Mouse (Mus musculus): ENCODE results near the gene 4933430I17Rik. TPM values are rescaled to one million over a fixed set of nuclear protein-coding genes. Genes with fewer than 3 reads are reported as not detected.

Gene 4933430I17Rik
- total and polyA plus RNA-seq, 3 experiments, result 0.30 to 1.8 (median 0.52) TPM

- DNase-seq (ENCODE audit: extremely low read depth), result no peak
- in situ Hi-C loops (cut with MboI; ENCODE audit: low pct_ligation_motif_present, low pct_unique_long_range_greater_than_20kb, low sequenced_read_pairs) (no loop called here), dilution Hi-C loops (cut with MboI; ENCODE audit: extremely low pct_ligation_motif_present, extremely low pct_unique_long_range_greater_than_20kb, low sequenced_read_pairs) (no loop called here)
- Histone ChIP-seq H3K79me2 (replicated peaks; ENCODE audit: control insufficient read depth, extremely low read depth, insufficient read depth, poor library complexity, severe bottlenecking) (no peaks in the 10 kb centered on the region), H3K4me2 (ENCODE audit: insufficient read depth, low read depth, poor library complexity, severe bottlenecking) (no peak overlapping the region), H3K27ac (ENCODE audit: insufficient read depth, low read depth) (no peak overlapping the region), H3K27me3 (replicated peaks) (no peaks in the 10 kb centered on the region), H3K4me3 (replicated peaks in 1 of 3; ENCODE audit: low read depth in 2 of 3, low read length in 2 of 3, poor library complexity in 1 of 3) (no peak overlapping the region), H3K4me1 (ENCODE audit: control insufficient read depth in 1 of 2, insufficient read depth in 2 of 2) (peaks cover 2 to 4% of the 10 kb centered on the region in 2 experiments; a peak in 3 of 4 replicates), H3K9ac (ENCODE audit: insufficient read depth, low read depth) (no peak overlapping the region), H3K36me3 (replicated peaks in 1 of 2; ENCODE audit: control insufficient read depth in 1 of 2, insufficient read depth in 1 of 2, low read length in 1 of 2) (peaks cover 0 to 1% of the 10 kb centered on the region in 2 experiments), H3K9me3 (replicated peaks; ENCODE audit: low read length) (no peaks in the 10 kb centered on the region)
- TF ChIP-seq GABPA (IDR thresholded peaks at IDR 0.05; ENCODE audit: insufficient replicate concordance, low read depth, low read length) (no peak), UBTF (IDR thresholded peaks at IDR 0.05; ENCODE audit: low read depth, low read length) (no peak), USF1 (IDR thresholded peaks at IDR 0.05; ENCODE audit: low read depth, low read length) (no peak), ELF1 (IDR thresholded peaks at IDR 0.05; ENCODE audit: low read depth, low read length) (no peak)
Observed at GRCm38 (mm10) chr4:62492682-62493081, 32.5 kb upstream of the 4933430I17Rik start.

GRCm38 (mm10) chr4:62494230-62494629 lies 30.9 kb upstream of the 4933430I17Rik start:
- Histone ChIP-seq H3K9me3 (replicated peaks; ENCODE audit: low read length) (no peaks in the 10 kb centered on the region), H3K4me1 (ENCODE audit: control insufficient read depth in 1 of 2, insufficient read depth in 2 of 2) (peaks cover 2 to 4% of the 10 kb centered on the region in 2 experiments; a peak in 3 of 4 replicates), H3K4me3 (replicated peaks in 1 of 3; ENCODE audit: low read depth in 2 of 3, low read length in 2 of 3, poor library complexity in 1 of 3) (no peak overlapping the region), H3K27ac (ENCODE audit: insufficient read depth, low read depth) (no peak overlapping the region), H3K79me2 (replicated peaks; ENCODE audit: control insufficient read depth, extremely low read depth, insufficient read depth, poor library complexity, severe bottlenecking) (no peaks in the 10 kb centered on the region), H3K4me2 (ENCODE audit: insufficient read depth, low read depth, poor library complexity, severe bottlenecking) (no peak overlapping the region), H3K27me3 (replicated peaks) (no peaks in the 10 kb centered on the region), H3K9ac (ENCODE audit: insufficient read depth, low read depth) (no peak overlapping the region), H3K36me3 (replicated peaks in 1 of 2; ENCODE audit: control insufficient read depth in 1 of 2, insufficient read depth in 1 of 2, low read length in 1 of 2) (peaks cover 0 to 11% of the 10 kb centered on the region in 2 experiments)
- no peak for TF ChIP-seq CTCF (conservative IDR thresholded peaks at IDR 0.05 in 1 of 2, IDR thresholded peaks at IDR 0.05 in 1 of 2; ENCODE audit: low read depth in 2 of 2, low read length in 2 of 2)
- no peak for TF ChIP-seq USF2 (conservative IDR thresholded peaks at IDR 0.05; ENCODE audit: low read depth, low read length)
- no peak for TF ChIP-seq ZC3H11A (IDR thresholded peaks at IDR 0.05; ENCODE audit: low read depth, low read length)
- TF ChIP-seq MAFK (IDR thresholded peaks at IDR 0.05; ENCODE audit: insufficient replicate concordance, low read length), result no peak
- no peak for TF ChIP-seq CHD2 (IDR thresholded peaks at IDR 0.05; ENCODE audit: low read length)
- TF ChIP-seq NELFE (IDR thresholded peaks at IDR 0.05; ENCODE audit: low read depth, low read length), result no peak
- no peak for TF ChIP-seq E2F4 (IDR thresholded peaks at IDR 0.05; ENCODE audit: insufficient replicate concordance, low read depth, low read length)
- no peak for TF ChIP-seq BHLHE40 (IDR thresholded peaks at IDR 0.05; ENCODE audit: low read depth, low read length)
- no peak for TF ChIP-seq ETS1 (conservative IDR thresholded peaks at IDR 0.05; ENCODE audit: low read depth, low read length)
- TF ChIP-seq ELF1 (IDR thresholded peaks at IDR 0.05; ENCODE audit: low read depth, low read length), result no peak
- TF ChIP-seq CHD1 (IDR thresholded peaks at IDR 0.05; ENCODE audit: low read depth, low read length), result no peak
- no peak for TF ChIP-seq USF1 (IDR thresholded peaks at IDR 0.05; ENCODE audit: low read depth, low read length)
- TF ChIP-seq MXI1 (IDR thresholded peaks at IDR 0.05; ENCODE audit: low read depth, low read length), result no peak
- no peak for TF ChIP-seq MEF2A (IDR thresholded peaks at IDR 0.05; ENCODE audit: borderline replicate concordance, low read depth, low read length)
- TF ChIP-seq RAD21 (IDR thresholded peaks at IDR 0.05; ENCODE audit: low read depth, low read length), result no peak
- dilution Hi-C loops (cut with MboI; ENCODE audit: extremely low pct_ligation_motif_present, extremely low pct_unique_long_range_greater_than_20kb, low sequenced_read_pairs) (no loop called here), in situ Hi-C loops (cut with MboI; ENCODE audit: low pct_ligation_motif_present, low pct_unique_long_range_greater_than_20kb, low sequenced_read_pairs) (no loop called here)
- no peak for DNase-seq (ENCODE audit: extremely low read depth)
